Mouse (Mus musculus): Measurements from ENCODE around the gene Bcl2a1b.

Bcl2a1b gene

DNA sequence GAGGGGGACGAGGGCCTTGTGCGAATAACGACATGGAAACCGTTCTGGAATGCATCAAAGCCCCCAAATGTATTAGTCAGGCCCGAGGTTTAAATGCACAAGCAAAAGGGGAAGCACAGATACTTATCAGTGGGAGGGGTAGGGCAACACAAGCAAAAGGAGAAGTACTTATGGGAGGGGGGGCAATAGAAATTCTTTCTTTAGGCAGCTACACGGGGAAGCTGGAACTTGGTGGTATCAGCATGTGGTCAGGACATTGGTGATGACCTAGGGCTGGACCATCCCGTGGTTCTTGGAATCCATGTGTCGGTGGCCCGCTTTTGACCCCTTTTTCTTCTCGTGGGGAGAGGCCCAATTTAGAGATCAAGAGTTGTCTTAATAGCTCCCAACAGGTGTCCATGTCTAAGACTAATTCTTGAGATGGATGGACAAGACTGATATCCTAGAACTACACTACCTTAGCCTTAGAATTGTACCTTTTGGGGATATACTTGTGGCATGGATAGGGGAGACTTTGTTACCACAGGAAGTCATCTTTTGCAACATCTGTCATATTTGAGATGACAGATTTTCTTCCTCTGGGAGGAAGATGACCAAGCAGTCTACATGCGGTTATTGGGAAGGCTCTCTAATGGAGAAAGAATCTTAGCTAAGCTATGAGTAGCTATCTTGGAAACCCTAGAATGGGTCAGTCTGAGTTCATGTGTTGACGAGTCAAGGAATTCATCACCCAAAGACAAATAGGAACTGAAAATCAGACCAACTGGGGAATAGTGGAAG lies 57.7 kb downstream of the Bcl2a1b start:
- peak; percentile 89 for DNase-seq
